Mouse (Mus musculus): ENCODE measurements at regions not wholly inside any gene's neighbourhood (a gene's known extent, or its start where the extent isn't known, plus 50 kb on each side); places are given as distances from the start of the nearest gene placed in this dataset.

DNA sequence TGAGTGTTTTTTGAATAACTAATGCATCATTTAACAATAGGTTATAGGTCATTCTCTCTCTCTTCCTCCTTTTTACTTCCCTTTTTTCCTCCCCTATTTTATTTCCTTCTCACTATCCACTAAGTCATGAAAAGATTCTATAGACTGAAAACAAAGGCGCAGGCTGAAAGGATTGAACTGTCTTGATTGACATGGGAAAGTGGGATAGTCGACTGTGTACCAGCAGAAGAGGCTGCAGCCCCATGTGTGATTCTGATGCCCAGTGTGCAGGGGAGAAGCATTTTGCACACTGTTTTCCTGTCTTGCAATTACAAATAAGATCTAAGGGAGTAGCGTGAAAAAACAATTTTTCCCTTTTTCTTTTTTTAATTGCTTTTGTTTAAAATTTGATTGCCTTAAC is 298.8 kb upstream of the Snrpn start:
- TF ChIP-seq CTCF (IDR thresholded peaks at IDR 0.05; ENCODE audit: low read depth) (no peak), EP300 (IDR thresholded peaks at IDR 0.05; ENCODE audit: low read depth) (no peak)
